Mouse (Mus musculus) forebrain, embryonic 15.5 days (tissue): ENCODE results near the gene Steap3. TPM values are rescaled to one million over a fixed set of nuclear protein-coding genes. Genes with fewer than 3 reads are reported as not detected.

ENCODE experiments used
- ATAC-seq: fragments of 200-750 bp; cut with Nextera tagmentation; replicated peaks from 2 replicates; pipeline ENCODE4 v1.8.0; 2017; ENCODE audit warnings: mild to moderate bottlenecking, moderate TSS enrichment, moderate library complexity
- H3K27ac ChIP-seq: fragments of 300-500 bp; sonication (generic); replicated peaks from 2 replicates; pipeline ENCODE4 v1.5.1; 2015; ENCODE audit warnings: mild to moderate bottlenecking, inconsistent platforms
- H3K27me3 ChIP-seq: fragments of 300-500 bp; sonication (generic); 2 replicates; pipeline ENCODE4 v1.6.1; 2015; ENCODE audit warnings: inconsistent platforms
- H3K36me3 ChIP-seq: fragments of 300-500 bp; sonication (generic); 2 replicates; pipeline ENCODE4 v1.6.1; 2015; ENCODE audit warnings: mild to moderate bottlenecking, inconsistent platforms
- H3K4me1 ChIP-seq: fragments of 300-500 bp; sonication (generic); 2 replicates; pipeline ENCODE4 v1.6.1; 2015; ENCODE audit warnings: inconsistent platforms
- H3K4me2 ChIP-seq: fragments of 300-500 bp; sonication (generic); replicated peaks from 2 replicates; pipeline ENCODE4 v1.6.1; 2015; ENCODE audit warnings: mild to moderate bottlenecking, inconsistent platforms
- H3K4me3 ChIP-seq: fragments of 300-500 bp; sonication (generic); 2 replicates; pipeline ENCODE4 v1.5.1; 2015; ENCODE audit warnings: mild to moderate bottlenecking, inconsistent platforms
- H3K9ac ChIP-seq: fragments of 300-500 bp; sonication (generic); replicated peaks from 2 replicates; pipeline ENCODE4 v1.6.1; 2015; ENCODE audit warnings: mild to moderate bottlenecking, inconsistent platforms
- H3K9me3 ChIP-seq: fragments of 300-500 bp; sonication (generic); 2 replicates; pipeline ENCODE4 v1.6.1; 2016; ENCODE audit warnings: inconsistent platforms
- WGBS: fragments of 180-500 bp; shearing (Covaris S2); methylation state at CpG from one replicate; pipeline ENCODE4 v1.1.7; 2015; ENCODE audit warnings: mixed read lengths; 5-methylcytosine and 5-hydroxymethylcytosine counted together
- polyA plus RNA-seq: library from polyadenylated mRNA; unstranded; fragments of >200 nt; fragmentation: Nextera tagmentation; extraction: Ambion mirVana; gene quantifications from 2 replicates; pipeline ENCODE4 v1.2.1, GENCODE M21; 2015

Gene Steap3
- polyA plus RNA-seq, 1 experiment from 2014 or later: 2.2 TPM

DNA sequence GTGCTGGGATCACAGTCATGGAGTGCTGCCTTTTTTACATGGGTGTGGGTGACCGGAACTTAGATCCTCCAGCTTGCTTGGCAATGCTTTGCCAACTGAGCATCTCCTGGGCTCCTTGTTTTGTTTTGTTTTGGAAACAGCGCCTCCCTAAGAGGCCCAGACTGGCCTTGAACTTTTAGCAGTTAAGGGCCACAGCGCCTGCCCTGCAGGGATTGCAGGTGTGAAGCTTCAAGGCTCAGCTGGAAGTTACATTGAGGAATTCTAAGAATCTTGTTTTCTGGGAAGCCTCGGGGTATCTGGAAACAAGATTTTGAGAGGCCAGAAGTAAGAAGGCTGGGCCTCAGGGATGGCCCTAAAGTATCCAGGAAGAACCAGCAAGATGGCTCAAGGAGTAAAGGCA lies 6.0 kb downstream of the Steap3 start:
- H3K27me3 ChIP-seq: no peaks in the 10 kb centered on the region
- WGBS: 66% methylated on average over 4 of the region's 4 CpGs

DNA sequence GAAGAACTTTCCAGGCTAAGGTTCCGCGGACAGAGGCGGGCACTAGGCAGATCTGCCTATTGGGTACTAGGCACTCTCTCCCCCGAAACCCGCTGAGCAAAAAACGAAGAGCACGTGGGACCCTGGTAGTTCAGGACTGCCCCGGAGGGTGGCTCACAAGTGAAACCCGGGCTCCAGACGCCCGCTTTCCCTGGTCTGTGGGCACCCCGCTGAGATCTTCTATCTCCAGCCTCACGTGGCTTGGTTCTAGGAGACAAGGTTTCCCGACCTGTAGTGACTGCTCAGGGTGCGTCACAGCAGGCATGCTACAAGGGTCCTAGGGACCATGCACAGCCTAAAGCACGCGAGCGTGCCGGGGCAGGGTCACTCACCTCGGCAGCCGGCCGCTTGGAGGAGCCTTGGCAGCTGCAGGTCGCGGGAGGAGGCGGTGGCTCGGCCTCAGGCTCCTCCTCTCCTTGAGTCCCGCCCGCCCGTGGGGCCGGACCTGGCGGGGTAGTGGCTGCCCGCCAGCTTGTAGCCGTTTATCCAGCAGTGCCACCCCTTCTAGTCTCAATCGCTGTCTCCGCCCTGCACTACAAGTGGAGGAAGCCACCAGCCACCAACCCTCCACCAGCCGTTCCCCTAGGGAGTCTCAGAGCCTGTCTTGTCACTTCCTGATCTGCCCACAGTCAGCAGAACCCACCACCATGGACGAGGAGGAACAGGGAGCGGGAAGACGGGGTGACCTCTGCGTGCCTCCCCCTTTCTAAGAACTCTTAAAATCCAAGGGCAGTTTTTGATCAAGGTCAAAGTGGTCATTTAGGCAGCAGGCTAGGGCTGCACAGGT lies 7.4 kb downstream of the Steap3 start:
- WGBS: 2% methylated on average over 40 of the region's 40 CpGs
- no peaks in the 10 kb centered on the region for H3K9me3 ChIP-seq
- peak overlapping the region; percentile 92 for H3K4me2 ChIP-seq
- peaks cover 11% of the 10 kb centered on the region for H3K4me1 ChIP-seq
- H3K27me3 ChIP-seq: no peaks in the 10 kb centered on the region
- no peak overlapping the region for H3K27ac ChIP-seq
- no peaks in the 10 kb centered on the region for H3K36me3 ChIP-seq
- H3K4me3 ChIP-seq: peak overlapping the region; percentile 45
- H3K9ac ChIP-seq: peak overlapping the region; percentile 45
- ATAC-seq: peak; percentile 85

More for the DNA sequence above, 6.0 kb downstream of the Steap3 start:
- Histone ChIP-seq H3K9ac (no peak overlapping the region), H3K4me2 (no peak overlapping the region), H3K4me1 (peaks cover 11% of the 10 kb centered on the region), H3K27ac (no peak overlapping the region), H3K9me3 (no peaks in the 10 kb centered on the region), H3K4me3 (no peak overlapping the region), H3K36me3 (no peaks in the 10 kb centered on the region)
- no peak for ATAC-seq

DNA sequence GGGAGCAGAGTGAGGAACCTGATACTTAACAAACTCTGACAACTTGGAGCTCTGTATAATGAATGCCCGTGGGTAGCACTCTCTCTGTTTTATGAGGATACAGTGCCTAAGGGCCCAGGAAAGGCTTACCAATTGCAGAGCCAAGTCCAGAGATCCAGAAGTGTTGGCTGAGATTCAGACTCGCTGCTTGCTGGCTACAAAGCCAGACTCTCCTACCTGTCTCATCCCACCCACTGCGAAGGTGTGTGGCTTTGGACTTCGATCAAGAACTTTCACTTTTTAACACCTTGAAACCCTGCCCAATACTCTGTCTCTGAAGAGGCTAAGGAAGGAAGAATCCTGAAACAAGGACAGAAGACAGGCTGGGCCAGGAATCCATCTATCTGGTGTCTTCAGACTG lies 9.3 kb downstream of the Steap3 start:
- Histone ChIP-seq H3K4me3 (no peak overlapping the region), H3K4me2 (no peak overlapping the region), H3K36me3 (no peaks in the 10 kb centered on the region), H3K27me3 (no peaks in the 10 kb centered on the region), H3K9me3 (no peaks in the 10 kb centered on the region), H3K4me1 (peaks cover 11% of the 10 kb centered on the region), H3K9ac (no peak overlapping the region), H3K27ac (no peak overlapping the region)
- 86% methylated on average over 4 of the region's 4 CpGs for whole genome bisulfite sequencing
- no peak for ATAC-seq

DNA sequence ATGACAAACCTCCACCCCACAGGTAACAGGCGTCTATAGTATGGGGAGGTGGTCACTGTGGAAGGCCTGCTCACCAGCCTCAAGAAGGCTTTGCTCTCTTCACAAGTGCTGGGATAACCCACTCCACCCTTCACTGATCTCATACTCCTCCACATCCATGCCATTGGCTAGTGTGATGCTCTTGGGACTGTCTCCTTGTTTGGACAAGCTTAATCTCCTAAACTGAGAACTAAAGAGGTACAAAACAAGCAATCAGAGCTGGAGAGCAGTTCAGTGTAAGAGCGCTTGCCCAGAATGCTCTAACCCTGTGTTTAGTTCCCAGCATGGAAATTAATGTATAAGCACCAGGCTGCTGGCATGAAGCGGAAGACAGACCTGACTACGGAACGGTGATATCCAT lies 11.3 kb downstream of the Steap3 start:
- no peak overlapping the region for H3K4me3 ChIP-seq
- no peak overlapping the region for H3K9ac ChIP-seq
- no peaks in the 10 kb centered on the region for H3K9me3 ChIP-seq
- H3K36me3 ChIP-seq: no peaks in the 10 kb centered on the region
- no peak overlapping the region for H3K4me2 ChIP-seq
- no peaks in the 10 kb centered on the region for H3K27me3 ChIP-seq
- no peak overlapping the region for H3K27ac ChIP-seq
- H3K4me1 ChIP-seq: peaks cover 11% of the 10 kb centered on the region
- ATAC-seq: no peak
- 97% methylated on average over 5 of the region's 5 CpGs for WGBS

DNA sequence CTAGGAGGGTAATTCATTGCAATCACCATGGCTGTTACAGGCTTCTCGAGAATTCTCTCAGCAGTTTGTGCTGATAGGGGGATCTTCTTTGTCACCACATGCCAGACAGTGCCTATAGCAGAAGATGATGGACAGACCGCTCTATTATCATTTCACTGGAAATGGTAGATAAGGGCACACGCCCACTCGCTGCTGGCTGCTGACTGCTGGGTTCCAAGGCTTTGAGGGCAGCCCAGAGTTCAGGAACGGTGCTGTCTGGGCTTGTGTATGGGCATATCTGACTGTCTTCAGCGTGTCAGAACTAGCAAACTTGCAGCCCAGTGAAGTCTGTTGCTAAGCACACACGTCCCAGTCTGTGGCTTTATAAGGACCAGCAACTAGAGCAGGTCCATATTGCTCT lies 13.3 kb downstream of the Steap3 start:
- Histone ChIP-seq H3K9ac (no peak overlapping the region), H3K4me1 (no peaks in the 10 kb centered on the region), H3K4me2 (no peak overlapping the region), H3K4me3 (no peak overlapping the region), H3K36me3 (no peaks in the 10 kb centered on the region), H3K9me3 (no peaks in the 10 kb centered on the region), H3K27me3 (no peaks in the 10 kb centered on the region), H3K27ac (no peak overlapping the region)
- ATAC-seq: no peak
- WGBS: 81% methylated on average over 7 of the region's 7 CpGs

DNA sequence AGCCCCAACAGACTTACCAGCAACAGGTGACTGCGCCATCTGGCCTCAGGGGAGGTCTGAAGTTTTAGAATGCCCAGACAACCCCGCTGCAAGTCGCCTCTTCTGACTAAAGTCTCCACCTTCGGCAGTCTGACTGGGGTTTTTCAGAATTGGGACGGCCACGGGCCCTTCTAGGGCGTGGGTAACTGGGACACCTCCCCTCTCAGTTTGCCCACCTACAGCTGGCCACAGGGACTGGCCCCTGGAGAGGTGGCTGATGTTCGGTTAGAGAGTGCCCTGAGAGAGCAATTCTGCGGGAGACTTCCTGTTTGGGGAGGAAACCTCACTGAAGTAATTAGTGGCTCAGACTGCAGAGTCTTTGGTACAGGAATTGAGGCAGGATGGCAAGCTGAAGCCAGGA lies 13.8 kb downstream of the Steap3 start:
- Histone ChIP-seq H3K4me1 (no peaks in the 10 kb centered on the region), H3K27ac (no peak overlapping the region), H3K9me3 (no peaks in the 10 kb centered on the region), H3K9ac (no peak overlapping the region), H3K4me2 (no peak overlapping the region), H3K4me3 (no peak overlapping the region), H3K36me3 (no peaks in the 10 kb centered on the region), H3K27me3 (no peaks in the 10 kb centered on the region)
- 57% methylated on average over 9 of the region's 9 CpGs for WGBS
- ATAC-seq: no peak

DNA sequence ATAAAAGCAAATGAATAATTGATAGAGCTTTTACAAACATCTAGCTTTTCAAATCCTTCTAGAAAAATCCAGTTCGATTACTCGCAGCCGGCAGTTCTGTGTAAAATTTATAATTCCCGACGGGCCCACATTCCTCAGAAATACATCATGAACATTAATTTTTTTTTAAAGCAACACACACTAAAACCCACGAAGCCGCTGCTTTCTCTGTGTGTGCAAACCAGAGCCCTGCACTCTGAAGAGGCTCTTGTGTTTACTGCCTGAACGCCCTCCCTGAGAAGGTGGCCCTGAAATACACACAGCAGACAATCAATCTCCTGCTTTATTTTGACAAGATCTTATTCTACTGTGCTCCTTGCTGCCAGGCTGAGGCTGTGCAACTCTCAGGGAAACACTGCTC lies 14.3 kb downstream of the Steap3 start:
- Histone ChIP-seq H3K4me1 (no peaks in the 10 kb centered on the region), H3K4me3 (no peak overlapping the region), H3K9ac (no peak overlapping the region), H3K4me2 (no peak overlapping the region), H3K36me3 (no peaks in the 10 kb centered on the region), H3K9me3 (no peaks in the 10 kb centered on the region), H3K27ac (no peak overlapping the region), H3K27me3 (no peaks in the 10 kb centered on the region)
- WGBS: 74% methylated on average over 8 of the region's 8 CpGs
- ATAC-seq: no peak

DNA sequence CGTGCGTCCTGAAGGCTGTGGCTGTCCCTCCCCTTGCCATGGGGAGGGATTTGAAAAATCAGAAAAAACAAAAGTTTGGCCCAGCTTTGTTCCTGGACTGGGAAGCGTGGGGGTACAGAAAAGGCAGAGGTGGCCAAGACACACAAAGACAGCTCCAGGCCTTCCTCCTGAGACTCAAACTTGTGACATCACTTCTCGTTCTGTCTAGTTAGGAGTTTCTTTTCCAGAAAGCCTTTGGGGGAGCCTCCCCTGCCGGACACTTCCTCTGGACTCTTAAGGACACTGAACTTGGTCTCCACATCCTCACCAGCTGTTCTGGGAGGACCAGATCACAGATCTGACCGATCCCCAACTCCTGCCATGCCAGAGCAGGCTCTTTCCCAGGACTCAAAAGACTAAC lies 18.8 kb downstream of the Steap3 start:
- ATAC-seq: no peak
- 82% methylated on average over 6 of the region's 6 CpGs for WGBS
- H3K9me3 ChIP-seq: no peaks in the 10 kb centered on the region
- no peak overlapping the region for H3K4me3 ChIP-seq
- no peak overlapping the region for H3K27ac ChIP-seq
- H3K9ac ChIP-seq: no peak overlapping the region
- no peak overlapping the region for H3K4me2 ChIP-seq
- no peaks in the 10 kb centered on the region for H3K4me1 ChIP-seq
- H3K27me3 ChIP-seq: no peaks in the 10 kb centered on the region
- H3K36me3 ChIP-seq: no peaks in the 10 kb centered on the region

DNA sequence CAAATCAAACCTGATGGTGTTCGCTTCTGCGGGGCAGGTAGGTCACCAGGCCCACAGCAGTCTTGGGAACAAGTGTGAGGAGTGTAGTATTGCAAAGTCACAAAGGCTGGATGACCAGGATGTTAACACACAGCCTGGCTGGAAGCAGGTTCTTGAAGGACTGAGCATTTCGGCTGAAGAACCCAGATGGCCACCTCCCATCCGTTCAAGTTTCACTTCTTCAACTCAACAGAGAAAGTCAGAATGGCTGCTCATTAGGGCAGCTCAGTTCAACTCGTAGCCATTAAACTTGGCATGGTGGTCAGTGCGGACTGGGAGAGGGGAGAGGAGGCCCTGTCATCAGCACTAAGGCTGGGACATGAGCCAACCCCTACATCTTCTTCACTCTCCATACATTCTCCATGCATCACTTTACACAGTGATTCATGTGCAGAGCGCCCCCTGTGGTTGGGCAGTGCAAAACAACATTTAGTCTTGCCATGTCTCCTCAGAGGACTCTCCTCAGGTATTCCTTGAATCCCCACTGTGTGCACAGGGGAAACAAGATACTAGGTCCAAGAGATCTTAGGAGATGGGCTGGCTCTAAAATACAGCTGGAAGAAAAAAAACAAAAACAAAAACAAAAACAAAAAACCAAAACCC lies 19.9 kb downstream of the Steap3 start:
- no peaks in the 10 kb centered on the region for H3K27me3 ChIP-seq
- no peak overlapping the region for H3K4me2 ChIP-seq
- 88% methylated on average over 7 of the region's 7 CpGs for WGBS
- no peak overlapping the region for H3K9ac ChIP-seq
- H3K4me3 ChIP-seq: no peak overlapping the region
- no peaks in the 10 kb centered on the region for H3K9me3 ChIP-seq
- H3K36me3 ChIP-seq: no peaks in the 10 kb centered on the region
- no peak overlapping the region for H3K27ac ChIP-seq
- no peaks in the 10 kb centered on the region for H3K4me1 ChIP-seq
- no peak for ATAC-seq

DNA sequence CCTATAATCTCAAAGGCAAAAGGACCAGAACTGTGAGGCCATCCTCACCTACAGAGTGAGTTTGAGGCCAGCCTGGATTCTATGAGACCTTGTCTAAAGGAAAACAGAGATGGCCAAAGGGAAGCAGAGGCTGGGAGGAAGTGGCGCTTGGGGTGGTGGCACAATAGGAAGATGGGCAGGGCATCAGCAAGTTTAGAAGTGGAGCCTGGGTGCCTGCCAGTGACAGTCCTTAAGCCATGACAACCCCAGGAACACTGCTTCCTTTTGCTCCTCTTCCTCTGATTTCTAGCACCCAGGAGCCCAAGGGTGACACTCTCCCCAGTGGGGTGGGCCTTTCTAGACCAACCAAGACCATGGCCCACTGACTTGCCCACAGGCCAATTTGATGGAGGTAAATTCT lies 21.3 kb downstream of the Steap3 start:
- no peaks in the 10 kb centered on the region for H3K36me3 ChIP-seq
- no peaks in the 10 kb centered on the region for H3K4me1 ChIP-seq
- 88% methylated on average over 1 of the region's 1 CpGs for WGBS
- H3K27ac ChIP-seq: no peak overlapping the region
- H3K9me3 ChIP-seq: no peaks in the 10 kb centered on the region
- no peaks in the 10 kb centered on the region for H3K27me3 ChIP-seq
- H3K4me3 ChIP-seq: no peak overlapping the region
- no peak overlapping the region for H3K9ac ChIP-seq
- H3K4me2 ChIP-seq: no peak overlapping the region
- no peak for ATAC-seq

DNA sequence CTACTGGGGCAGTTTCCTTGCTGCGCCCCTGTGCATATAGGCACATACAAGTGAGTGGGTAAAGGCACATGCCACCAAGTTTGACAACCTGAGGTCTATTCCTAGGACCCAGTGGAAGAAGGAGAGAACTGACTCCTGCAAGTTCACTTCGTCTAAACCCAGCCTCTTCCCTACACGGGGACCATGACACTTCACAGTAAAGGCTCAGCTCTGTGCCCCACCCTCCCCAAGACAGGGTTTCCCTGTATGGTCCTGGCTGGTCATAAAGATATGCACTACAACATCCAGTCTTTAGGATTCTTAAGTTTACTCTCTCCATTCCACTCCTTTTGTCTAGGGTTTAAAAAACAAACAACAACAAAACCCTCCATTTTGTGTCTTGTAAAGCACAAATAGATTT lies 21.9 kb downstream of the Steap3 start:
- ATAC-seq: no peak
- Histone ChIP-seq H3K27ac (no peak overlapping the region), H3K4me1 (no peaks in the 10 kb centered on the region), H3K4me3 (no peak overlapping the region), H3K36me3 (no peaks in the 10 kb centered on the region), H3K9me3 (no peaks in the 10 kb centered on the region), H3K9ac (no peak overlapping the region), H3K4me2 (no peak overlapping the region), H3K27me3 (no peaks in the 10 kb centered on the region)
- WGBS: 75% methylated on average over 3 of the region's 3 CpGs

DNA sequence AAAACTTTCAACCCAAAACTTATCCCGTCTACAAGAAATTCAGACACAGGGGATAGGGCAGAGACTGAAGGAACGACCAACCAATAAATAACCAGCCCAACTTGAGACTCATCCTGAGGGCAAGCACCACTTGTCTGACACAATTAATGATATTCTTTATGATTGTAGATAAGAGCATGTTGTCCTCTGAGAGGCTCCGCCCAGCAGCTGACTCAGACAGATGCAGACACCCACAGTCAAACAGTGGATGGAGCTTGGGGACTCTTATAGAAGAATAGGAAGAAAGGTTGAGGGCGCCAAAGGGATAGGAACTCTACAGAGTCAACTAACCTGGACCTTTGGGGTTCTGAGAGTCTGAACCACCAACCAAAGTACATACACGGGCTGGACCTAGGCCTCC lies 22.7 kb downstream of the Steap3 start:
- ATAC-seq: no peak
- H3K27me3 ChIP-seq: no peaks in the 10 kb centered on the region
- no peaks in the 10 kb centered on the region for H3K9me3 ChIP-seq
- no peaks in the 10 kb centered on the region for H3K4me1 ChIP-seq
- H3K4me3 ChIP-seq: no peak overlapping the region
- WGBS: 91% methylated on average over 5 of the region's 5 CpGs
- no peaks in the 10 kb centered on the region for H3K36me3 ChIP-seq
- H3K9ac ChIP-seq: no peak overlapping the region
- H3K27ac ChIP-seq: no peak overlapping the region
- no peak overlapping the region for H3K4me2 ChIP-seq

DNA sequence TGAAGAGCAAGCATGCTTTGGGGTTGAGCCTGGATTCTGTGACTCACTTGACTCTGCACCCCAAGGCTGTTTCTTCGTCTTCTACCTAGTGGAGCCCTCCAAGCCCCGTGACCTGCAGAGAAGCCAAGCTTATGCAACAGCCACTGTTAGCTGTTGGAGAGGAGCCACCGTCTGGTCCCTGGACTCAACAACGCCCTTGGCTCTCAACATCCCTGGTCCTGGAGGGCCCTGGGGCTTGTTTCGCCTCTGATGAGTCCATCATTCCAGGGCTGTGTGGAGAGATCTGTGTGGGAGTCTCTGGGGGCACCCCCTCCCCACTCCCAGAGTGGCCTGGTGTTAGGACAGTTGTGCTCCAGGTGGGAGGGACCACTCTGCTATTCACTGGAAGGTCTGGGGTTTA lies 24.3 kb downstream of the Steap3 start:
- Histone ChIP-seq H3K4me3 (no peak overlapping the region), H3K9me3 (no peaks in the 10 kb centered on the region), H3K9ac (no peak overlapping the region), H3K4me2 (no peak overlapping the region), H3K27me3 (no peaks in the 10 kb centered on the region), H3K36me3 (no peaks in the 10 kb centered on the region), H3K27ac (no peak overlapping the region), H3K4me1 (no peaks in the 10 kb centered on the region)
- ATAC-seq: no peak
- 72% methylated on average over 5 of the region's 5 CpGs for WGBS
